Mouse (Mus musculus) neutrophil, adult 59 days (primary cell): ENCODE data around the gene Vat1. TPM values are rescaled to one million over a fixed set of nuclear protein-coding genes. Genes with fewer than 3 reads are reported as not detected.

ENCODE experiments used
- total RNA-seq, 2 experiments: library from RNA; stranded (reverse); gene quantifications; 1 replicate in 1 of 2; 2 replicates in 1 of 2; pipeline ENCODE4 v1.2.4; 2023

Gene Vat1
- 10 to 100 TPM; 15.0 to 16.3 TPM for total RNA-seq

DNA sequence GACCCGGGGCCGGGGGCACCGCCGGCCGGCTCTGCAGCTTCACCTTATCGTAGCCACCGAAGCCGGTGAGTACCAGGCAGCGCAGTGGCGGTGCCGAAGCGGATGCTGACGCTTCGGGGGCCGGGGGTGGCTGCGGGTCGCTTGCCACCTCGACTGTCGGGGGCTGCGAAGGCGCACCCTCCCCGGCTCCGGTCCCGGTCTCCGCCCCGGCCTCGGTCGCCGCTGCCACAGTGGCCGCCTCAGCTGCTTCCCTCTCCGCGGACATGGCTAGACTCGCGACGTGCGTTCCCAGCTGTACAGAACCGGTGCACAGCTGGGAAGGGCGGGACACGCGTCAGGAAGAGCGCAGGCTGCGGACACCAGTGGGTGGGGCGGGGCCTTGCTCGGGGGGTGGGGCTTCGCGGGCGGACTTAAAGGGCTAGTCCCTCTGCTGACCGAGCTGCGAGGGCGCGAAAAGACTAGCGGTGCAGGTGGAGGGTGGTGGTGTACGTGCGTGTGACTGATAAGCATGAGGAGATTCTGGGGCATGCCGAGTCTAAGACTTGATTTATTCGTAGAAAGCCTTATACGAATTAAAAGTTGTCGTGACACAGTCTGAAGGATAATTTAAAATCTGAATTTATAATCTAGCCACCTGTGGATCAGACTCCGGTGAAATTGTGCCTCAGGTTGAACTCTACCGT is at the start of gene Vat1:
Vat1 (minus strand) TSS at position 362 of the 683 bp plus-strand sequence.

DNA sequence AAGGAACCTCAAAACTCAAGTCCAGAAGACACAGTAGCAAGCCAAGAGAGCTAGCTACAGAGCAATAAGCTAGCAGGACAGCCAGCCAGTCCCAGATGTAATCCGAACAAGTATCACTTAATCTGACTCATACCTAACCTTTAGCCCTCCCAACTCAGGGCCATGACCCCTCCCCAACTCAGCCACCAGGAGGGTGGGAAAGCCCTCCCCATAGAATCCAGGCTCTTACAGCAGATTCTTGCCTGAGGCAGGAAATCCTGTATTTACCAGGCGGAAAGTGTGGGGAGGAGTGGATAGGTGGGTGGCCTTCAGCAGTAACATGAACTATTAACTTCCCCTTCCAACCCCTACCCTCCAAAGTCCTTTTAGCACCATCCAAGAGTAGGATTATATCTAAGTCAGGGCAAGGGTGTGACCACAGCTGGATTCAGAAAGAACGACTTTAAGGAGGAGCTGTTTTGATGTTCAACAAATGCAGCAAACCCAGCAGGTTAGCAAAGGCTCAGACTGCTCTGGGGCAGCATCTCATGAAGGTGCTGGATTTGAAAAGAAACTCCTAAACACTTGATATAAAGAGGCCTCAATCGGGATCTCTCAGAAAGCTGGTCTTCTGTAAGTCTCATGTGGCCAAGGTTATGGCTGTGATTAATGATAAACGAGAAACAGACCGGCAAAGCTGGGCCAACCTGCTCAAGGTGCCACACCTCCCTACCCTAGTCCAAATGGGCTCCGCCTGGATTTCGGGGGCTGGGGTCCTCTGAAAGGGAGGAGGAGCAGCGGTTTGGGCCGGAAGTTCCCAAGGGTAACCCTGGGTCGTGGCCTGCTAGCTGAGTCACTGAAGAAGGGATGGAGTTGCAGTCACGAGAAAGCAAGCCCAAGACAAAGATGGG is 1.6 kb downstream of the Vat1 start, which contains the start of gene Rnd2:
Rnd2 (plus strand) TSS at position 789 of the 890 bp plus-strand sequence.

DNA sequence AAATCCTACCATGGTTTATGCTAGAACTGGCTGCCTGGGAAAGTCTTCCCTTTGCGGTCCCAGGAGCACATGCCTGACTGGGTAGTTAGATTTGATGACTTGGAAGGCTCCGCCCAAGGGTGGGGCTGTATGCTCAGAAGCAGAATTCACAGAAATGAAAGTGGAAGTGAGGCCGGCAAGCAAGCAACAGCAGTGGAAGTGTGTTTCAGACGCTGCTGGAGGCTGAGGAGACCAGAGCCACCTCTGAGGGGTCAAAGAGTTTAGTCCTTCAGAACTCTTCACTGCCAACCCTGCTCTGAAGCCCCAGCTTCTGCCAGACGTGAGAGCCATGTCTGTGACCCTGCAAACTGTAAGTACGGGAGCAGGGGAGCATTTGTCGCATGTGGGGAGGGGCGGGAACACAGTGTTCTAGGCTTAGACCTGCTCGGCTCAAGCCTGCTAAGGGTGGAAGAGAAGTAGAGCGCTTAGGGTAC is 17.7 kb downstream of the Vat1 start, which contains the start of gene Ifi35:
Ifi35 (plus strand) TSS at position 134 of the 473 bp plus-strand sequence.

DNA sequence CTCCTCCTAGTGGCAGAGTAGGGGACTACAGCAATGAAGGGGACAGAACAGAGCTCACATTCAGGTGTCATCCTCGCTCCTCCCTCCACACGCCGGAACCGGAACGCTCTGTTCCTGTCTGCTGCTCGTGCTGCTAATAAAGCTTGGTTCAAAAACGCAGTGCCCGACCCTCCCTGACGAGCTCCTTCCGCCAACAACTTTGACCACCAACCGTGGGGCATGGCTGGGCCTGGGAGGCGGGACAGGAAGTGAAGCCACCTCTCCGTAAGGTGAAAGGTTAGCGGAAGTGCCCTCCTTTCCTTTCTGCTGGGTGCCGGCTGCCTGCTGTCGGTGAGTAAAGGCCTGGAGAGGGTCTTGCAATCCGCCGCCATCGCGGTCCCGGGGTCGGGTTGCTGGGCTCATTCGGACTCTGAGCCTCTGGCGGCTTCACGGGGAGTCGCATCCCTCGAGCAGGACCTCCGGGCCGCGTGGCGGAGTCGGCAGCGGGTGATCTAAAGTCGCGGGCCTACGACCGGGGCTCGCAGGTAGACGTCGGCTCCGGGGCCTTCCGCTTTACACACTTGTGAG is 23.8 kb downstream of the Vat1 start, which contains the start of gene Rpl27:
Rpl27 (plus strand) TSS at position 172 of the 567 bp plus-strand sequence.

DNA sequence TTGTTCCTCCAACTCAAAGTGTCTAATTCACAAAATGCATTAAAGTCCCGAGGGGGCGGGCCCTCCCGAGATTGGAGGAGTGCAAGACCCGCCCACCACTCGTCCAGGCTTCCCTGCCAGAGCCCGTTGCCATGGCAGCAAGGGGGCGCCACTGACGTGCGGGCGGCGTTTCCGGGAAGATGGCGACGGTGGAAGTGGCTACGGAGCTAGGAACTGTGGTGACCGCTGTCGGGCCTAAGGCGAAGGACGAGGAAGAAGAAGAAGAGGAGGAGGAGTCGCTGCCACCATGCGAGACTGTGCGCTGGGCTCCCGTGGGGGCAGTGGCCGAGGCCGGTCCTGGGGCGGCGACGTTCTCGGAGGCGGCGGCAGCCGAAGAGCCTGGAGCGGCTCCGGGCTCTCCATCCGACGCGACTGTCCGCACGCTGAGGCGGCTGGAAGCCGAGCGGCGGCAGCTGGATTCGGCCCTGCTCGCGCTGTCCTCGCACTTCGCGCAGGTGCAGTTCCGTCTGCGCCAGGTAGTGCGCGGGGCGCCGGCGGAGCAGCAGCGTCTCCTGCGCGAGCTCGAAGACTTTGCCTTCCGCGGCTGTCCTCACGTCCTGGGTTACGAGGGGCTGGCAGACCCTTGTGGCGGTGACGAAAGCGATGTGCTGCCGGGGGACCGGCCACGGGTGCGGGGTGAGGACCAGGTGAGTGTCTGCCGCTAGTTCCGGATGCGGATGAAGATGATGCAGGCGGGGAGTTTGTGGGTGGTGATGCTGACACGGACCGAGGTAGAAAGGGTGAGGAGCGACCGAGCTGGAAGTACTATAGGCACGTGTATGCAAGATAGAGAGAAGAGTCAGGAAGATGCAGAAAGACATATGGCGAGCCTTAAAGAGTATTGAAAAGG is 40.9 kb downstream of the Vat1 start, which contains the start of the genes Rundc1 and Ptges3l:
Rundc1 (plus strand) TSS at position 161 of the 889 bp plus-strand sequence.
Ptges3l (minus strand) TSS at position 409 of the 889 bp plus-strand sequence.

DNA sequence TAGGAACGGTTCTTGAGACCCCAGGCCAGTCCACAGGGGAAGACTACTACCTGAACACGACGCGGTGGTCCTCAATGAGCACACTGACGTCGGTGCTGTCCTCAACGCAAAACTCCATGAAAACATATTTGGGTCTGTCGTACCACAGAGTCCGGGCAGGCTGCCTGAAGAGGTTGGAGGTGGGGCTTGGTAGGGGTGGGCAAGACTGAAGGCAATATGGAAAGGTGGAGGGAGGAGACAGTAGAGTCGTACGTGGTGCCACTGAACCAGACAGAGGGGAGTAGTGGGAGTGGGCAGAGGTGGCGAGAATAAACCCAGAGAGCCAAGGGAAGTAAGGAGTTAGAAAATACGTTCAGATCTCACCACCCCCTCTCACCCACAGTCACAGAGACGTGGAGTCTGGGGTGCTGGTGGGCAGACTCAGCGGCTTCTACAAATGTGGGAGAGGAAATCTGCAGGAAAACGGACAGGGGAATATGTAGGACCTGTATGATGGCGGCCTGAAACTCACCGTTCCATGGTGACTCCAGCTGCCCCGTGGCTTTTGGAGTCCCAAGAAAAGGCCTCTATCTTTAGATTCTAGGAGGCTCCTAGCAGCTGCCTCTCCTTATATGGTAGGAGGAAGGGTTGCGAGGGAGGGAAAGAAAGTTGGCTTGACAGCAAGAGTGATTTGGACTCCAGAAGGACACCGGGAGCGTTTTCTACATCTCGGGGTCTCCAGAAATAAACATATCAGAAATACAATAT is 41.8 kb downstream of the Vat1 start, which contains the start of gene Gm27029:
Gm27029 (minus strand) TSS at position 692 of the 747 bp plus-strand sequence.

DNA sequence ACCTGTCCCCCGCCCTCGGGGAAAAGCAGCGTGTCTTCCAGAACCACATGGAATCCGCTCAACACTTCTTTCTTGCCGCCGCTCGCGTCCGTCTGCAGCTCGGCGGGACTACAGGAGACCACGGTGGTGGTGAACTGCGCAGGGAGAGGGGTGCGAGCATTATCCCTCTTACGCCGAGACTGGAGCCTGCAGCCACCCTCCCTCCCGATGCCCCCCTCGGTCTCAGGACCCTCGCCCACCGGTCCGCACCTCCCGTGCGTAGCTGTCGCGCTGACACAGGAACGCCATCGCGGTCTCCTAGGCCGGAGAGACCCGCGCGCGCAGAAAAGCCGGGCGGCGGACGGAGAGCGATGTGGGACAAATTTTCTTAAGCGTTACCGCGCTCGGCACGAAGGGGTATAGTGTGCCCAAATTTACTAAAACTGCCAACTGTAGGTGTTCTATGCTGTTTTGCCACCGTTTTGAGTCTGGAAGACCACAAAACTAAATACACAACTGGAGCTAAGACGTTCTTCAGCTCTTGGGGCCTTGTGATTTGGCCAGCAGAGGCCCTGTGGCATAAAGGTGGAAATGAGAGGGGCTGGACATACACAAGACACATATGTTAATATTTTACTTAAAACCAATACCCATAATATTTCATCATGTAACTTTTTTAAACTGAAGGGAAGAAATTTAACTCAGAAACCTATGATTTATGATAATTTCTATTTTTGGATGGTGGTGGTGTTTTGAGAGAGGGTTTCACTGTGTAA is 48.8 kb downstream of the Vat1 start, which contains the start of gene Aarsd1:
Aarsd1 (minus strand) TSS at position 515 of the 755 bp plus-strand sequence.

Other genes with a start within 250 kb of the Vat1 start
- 10 to 100 TPM; 46.8 to 51.8 TPM for gene Ezh1, start 239.8 kb downstream of the Vat1 start, total RNA-seq
- not detected for gene Ramp2, start 220.2 kb downstream of the Vat1 start, total RNA-seq
- gene Vps25, start 212.5 kb downstream of the Vat1 start, total RNA-seq = 10 to 100 TPM; 62.8 to 67.7 TPM
- 1 to 10 TPM in 1 of 2 experiments, under 1 TPM in 1; 0.64 to 2.3 TPM for gene Wnk4, start 205.7 kb downstream of the Vat1 start, total RNA-seq
- gene Cntd1, start 187.2 kb downstream of the Vat1 start, total RNA-seq = 1 to 10 TPM; 1.2 to 2.1 TPM
- 10 to 100 TPM; 31.6 to 34.4 TPM for gene Coa3, start 187.1 kb downstream of the Vat1 start, total RNA-seq
- 100 to 1,000 TPM; 143 to 152 TPM for gene Becn1, start 163.9 kb downstream of the Vat1 start, total RNA-seq
- gene Psme3, start 150.0 kb downstream of the Vat1 start, total RNA-seq = 10 to 100 TPM; 64.4 to 73.2 TPM
- 1 to 10 TPM; 3.4 TPM for gene Aoc2, start 141.2 kb downstream of the Vat1 start, total RNA-seq
- not detected for gene Aoc3, start 135.6 kb downstream of the Vat1 start, total RNA-seq
- gene G6pc, start 98.7 kb downstream of the Vat1 start, total RNA-seq = not detected
- gene Aarsd1, start 48.6 kb downstream of the Vat1 start, total RNA-seq = 10 to 100 TPM; 12.1 to 15.2 TPM
- under 1 TPM; 0.47 to 0.82 TPM for gene Gm27029, start 41.4 kb downstream of the Vat1 start, total RNA-seq
- gene Rundc1, start 41.1 kb downstream of the Vat1 start, total RNA-seq = 1 to 10 TPM; 8.5 TPM
- gene Ptges3l, start 40.9 kb downstream of the Vat1 start, total RNA-seq = under 1 TPM in 1 of 2 experiments, not detected in 1; 0.64 TPM
- 10 to 100 TPM; 37.5 to 40.7 TPM for gene Rpl27, start 23.9 kb downstream of the Vat1 start, total RNA-seq
- gene Ifi35, start 17.8 kb downstream of the Vat1 start, total RNA-seq = 10 to 100 TPM; 21.7 to 23.3 TPM
- gene Rnd2, start 1.2 kb downstream of the Vat1 start, total RNA-seq = under 1 TPM; 0.42 to 0.60 TPM
- 10 to 100 TPM; 15.6 to 19.0 TPM for gene Brca1, start 85.7 kb upstream of the Vat1 start, total RNA-seq
- gene Nbr1, start 85.9 kb upstream of the Vat1 start, total RNA-seq = 10 to 100 TPM; 73.5 to 93.1 TPM
- 10 to 100 TPM; 10.5 to 13.5 TPM for gene Tmem106a, start 116.0 kb upstream of the Vat1 start, total RNA-seq
- not detected for gene Gm11634, start 133.0 kb upstream of the Vat1 start, total RNA-seq
- gene Rdm1, start 161.0 kb upstream of the Vat1 start, total RNA-seq = 10 to 100 TPM; 12.2 to 18.4 TPM
- gene Arl4d, start 199.3 kb upstream of the Vat1 start, total RNA-seq = 1 to 10 TPM in 1 of 2 experiments, under 1 TPM in 1; 0.84 to 1.9 TPM